Mouse (Mus musculus) urinary bladder, postnatal 0 days (tissue): Measurements from ENCODE around the gene Olfr700. TPM values are rescaled to one million over a fixed set of nuclear protein-coding genes. Genes with fewer than 3 reads are reported as not detected.

Source experiments
- polyA plus RNA-seq: library from polyadenylated mRNA; unstranded; fragments of >200 nt; fragmentation: Nextera tagmentation; extraction: Ambion mirVana; gene quantifications from 2 replicates; pipeline ENCODE4 v1.2.1, GENCODE M21; 2015

The Olfr700 gene
- not detected in 2 replicates for polyA plus RNA-seq

DNA sequence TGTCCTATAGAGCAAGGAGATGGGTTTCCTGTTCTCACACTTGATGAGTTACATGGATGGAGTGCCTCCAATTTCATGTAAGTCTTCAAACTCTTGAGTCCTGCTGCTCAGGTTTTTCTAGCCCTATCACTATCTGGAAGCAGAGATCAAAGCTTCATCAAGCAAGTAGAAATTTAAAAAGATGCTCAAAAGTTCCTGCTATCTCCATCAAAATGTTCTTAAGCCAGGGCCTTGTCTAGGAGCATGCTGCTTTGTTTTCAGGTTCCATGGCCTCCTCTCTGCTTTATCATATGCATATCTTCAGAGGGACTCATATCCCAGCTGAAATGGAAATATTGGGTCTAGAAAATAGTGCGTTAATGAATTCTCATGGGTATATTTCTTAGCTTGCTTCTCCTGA is at the start of gene Olfr700:
Olfr700 (minus strand) TSS at position 101 of the 400 bp plus-strand sequence.

DNA sequence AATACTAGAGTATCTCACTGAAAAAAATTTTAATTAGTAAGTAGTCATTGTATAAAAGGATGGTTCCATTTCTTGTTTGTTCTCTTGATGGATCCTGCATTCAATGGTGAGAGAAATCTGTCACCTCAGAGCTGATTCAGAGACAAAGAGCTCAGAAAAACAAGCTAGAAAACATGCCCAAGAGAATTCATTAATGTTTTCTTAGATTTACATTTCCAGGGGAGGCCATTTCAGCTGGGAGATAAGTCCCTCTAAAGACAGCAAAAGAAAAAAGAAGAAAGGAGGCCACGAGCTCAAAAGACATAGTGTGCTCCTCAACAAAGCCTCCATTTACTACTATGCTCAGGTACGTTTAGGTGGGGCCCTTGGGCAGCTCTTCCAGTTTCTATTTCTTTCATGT is 34.4 kb upstream of the Olfr700 start, which contains the start of gene Olfr703:
Olfr703 (plus strand) TSS at position 301 of the 400 bp plus-strand sequence.

DNA sequence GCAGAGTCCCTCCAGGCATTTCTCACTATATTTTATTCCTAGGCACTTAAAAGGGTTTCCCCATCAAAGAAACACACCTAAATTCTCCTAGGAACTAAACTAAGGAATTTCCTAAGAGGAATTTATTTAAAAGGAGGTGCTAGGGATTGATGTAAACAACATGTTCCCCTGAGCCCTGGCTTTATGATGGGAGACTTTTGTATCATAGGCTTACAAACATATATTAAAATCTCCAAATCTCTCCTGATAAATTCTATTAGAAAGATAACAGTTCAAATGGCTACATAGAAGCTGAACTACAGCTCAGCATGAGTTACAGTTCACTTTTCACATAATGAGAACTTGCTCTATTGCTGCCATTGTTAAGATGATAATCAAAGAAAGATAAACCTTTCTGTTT is 25.2 kb upstream of the Olfr700 start, which contains the start of gene Olfr702:
Olfr702 (minus strand) TSS at position 101 of the 400 bp plus-strand sequence.

DNA sequence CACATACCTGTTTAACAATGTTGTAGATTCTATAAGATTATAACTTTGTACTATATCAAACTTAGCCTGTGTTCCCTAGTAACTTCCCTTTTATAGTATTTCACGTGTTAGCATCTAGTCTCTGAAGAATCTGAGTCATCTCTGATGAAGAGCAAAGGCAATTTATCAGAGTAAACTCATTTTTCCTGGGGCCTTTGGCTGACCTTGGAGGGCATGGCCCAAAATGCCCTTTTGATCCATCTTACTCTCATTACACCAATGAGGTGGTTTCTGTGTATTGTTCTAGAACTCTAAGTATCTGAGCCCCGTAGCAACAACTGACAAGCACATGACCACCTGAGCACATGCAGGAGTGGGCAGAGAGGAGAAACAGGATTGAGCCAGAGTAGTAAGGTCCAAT is 5.2 kb upstream of the Olfr700 start, which contains the start of gene Olfr701:
Olfr701 (plus strand) TSS at position 301 of the 400 bp plus-strand sequence.

DNA sequence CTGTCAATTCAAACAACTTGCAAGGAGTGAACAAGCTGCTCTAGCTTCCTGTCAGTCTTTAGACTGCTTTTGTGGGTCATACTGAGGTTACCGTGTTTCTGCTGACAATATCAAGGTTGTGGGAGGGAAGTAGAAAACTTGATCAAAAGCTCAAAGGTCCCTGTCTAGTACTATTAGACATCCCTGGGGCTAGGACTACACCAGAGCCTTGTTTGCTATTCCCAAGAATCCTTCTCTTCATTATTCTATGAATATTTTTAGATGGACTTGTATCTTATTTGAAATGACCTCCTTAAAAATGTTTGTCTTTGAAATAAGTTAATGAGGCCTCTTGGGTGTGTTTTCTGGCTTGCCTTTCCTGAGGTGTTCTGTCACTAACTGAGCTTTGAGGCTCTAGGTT is 15.5 kb downstream of the Olfr700 start, which contains the start of gene Olfr699:
Olfr699 (minus strand) TSS at position 101 of the 400 bp plus-strand sequence.

Other genes with a start within 250 kb of the Olfr700 start
- gene Olfr693, start 128.2 kb downstream of the Olfr700 start, polyA plus RNA-seq: not detected in 2 replicates
- gene Olfr694, start 117.0 kb downstream of the Olfr700 start, polyA plus RNA-seq: not detected in 2 replicates
- gene Olfr695, start 92.4 kb downstream of the Olfr700 start, polyA plus RNA-seq: not detected in 2 replicates
- not detected in 2 replicates for gene Olfr697, start 66.4 kb downstream of the Olfr700 start, polyA plus RNA-seq
- not detected in 2 replicates for gene Olfr698, start 53.4 kb downstream of the Olfr700 start, polyA plus RNA-seq
- not detected in 2 replicates for gene Olfr699, start 15.6 kb downstream of the Olfr700 start, polyA plus RNA-seq
- not detected in 2 replicates for gene Olfr701, start 5.3 kb upstream of the Olfr700 start, polyA plus RNA-seq
- not detected in 2 replicates for gene Olfr702, start 25.1 kb upstream of the Olfr700 start, polyA plus RNA-seq
- not detected in 2 replicates for gene Olfr703, start 34.5 kb upstream of the Olfr700 start, polyA plus RNA-seq
- not detected in 2 replicates for gene Olfr704, start 54.4 kb upstream of the Olfr700 start, polyA plus RNA-seq
- not detected in 2 replicates for gene Olfr705, start 68.1 kb upstream of the Olfr700 start, polyA plus RNA-seq
- not detected in 2 replicates for gene Olfr706, start 79.3 kb upstream of the Olfr700 start, polyA plus RNA-seq
- not detected in 2 replicates for gene Olfr707, start 92.4 kb upstream of the Olfr700 start, polyA plus RNA-seq
- gene Olfr1532-ps1, start 99.2 kb upstream of the Olfr700 start, polyA plus RNA-seq: not detected in 2 replicates
- gene Olfr709-ps1, start 123.4 kb upstream of the Olfr700 start, polyA plus RNA-seq: not detected in 2 replicates
- not detected in 2 replicates for gene Olfr710, start 139.5 kb upstream of the Olfr700 start, polyA plus RNA-seq
- gene Olfr6, start 155.1 kb upstream of the Olfr700 start, polyA plus RNA-seq: not detected in 2 replicates
- not detected in 2 replicates for gene Olfr711, start 166.6 kb upstream of the Olfr700 start, polyA plus RNA-seq
- gene Olfr2, start 197.2 kb upstream of the Olfr700 start, polyA plus RNA-seq: not detected in 2 replicates
- not detected in 2 replicates for gene Olfr713, start 222.3 kb upstream of the Olfr700 start, polyA plus RNA-seq